Mouse (Mus musculus) myocyte (in vitro differentiated cells): ENCODE measurements at regions not wholly inside any gene's neighbourhood (a gene's known extent, or its start where the extent isn't known, plus 50 kb on each side); places are given as distances from the start of the nearest gene placed in this dataset.

Experiments used
- E2F4 ChIP-seq: IDR thresholded peaks from one replicate; pipeline ENCODE4 v1.6.1; 2011; ENCODE audit warnings: mild to moderate bottlenecking, control low read depth, moderate library complexity; ENCODE audit not compliant: insufficient read depth
- MAX ChIP-seq: IDR thresholded peaks from one replicate; pipeline ENCODE4 v1.6.1; 2011; ENCODE audit warnings: low read depth, mild to moderate bottlenecking, control low read depth
- MYOG ChIP-seq, 3 experiments: IDR thresholded peaks; one replicate each; pipeline ENCODE4 v1.6.1; 2011; ENCODE audit warnings: control low read depth in 2 of 3, low read depth in 2 of 3, mild to moderate bottlenecking in 2 of 3; ENCODE audit not compliant: insufficient read length in 2 of 3, control insufficient read depth in 1 of 3, insufficient read depth in 1 of 3
- POLR2A ChIP-seq: IDR thresholded peaks from one replicate; pipeline ENCODE4 v1.6.1; 2011; ENCODE audit warnings: low read depth, mild to moderate bottlenecking, control low read depth, moderate library complexity; ENCODE audit not compliant: insufficient read length
- POLR2AphosphoS2 ChIP-seq: IDR thresholded peaks from one replicate; pipeline ENCODE4 v1.6.1; 2011; ENCODE audit warnings: low read depth, control low read depth; ENCODE audit not compliant: insufficient read length

GRCm38 (mm10) chr11:6923917-6924316, 86.5 kb upstream of the Gm11983 start:
- TF ChIP-seq MAX, result no peak
- TF ChIP-seq POLR2AphosphoS2, result no peak
- no peak for TF ChIP-seq MYOG (IDR thresholded peaks at IDR 0.05; ENCODE audit: control insufficient read depth in 1 of 3, insufficient read depth in 1 of 3, insufficient read length in 2 of 3, low read depth in 2 of 3)
- no peak for TF ChIP-seq POLR2A
- TF ChIP-seq E2F4, result no peak
